Mouse (Mus musculus) cerebral cortex, adult 2 months (tissue): ENCODE results near the gene Otulinl.

Experiments
- WGBS: fragments of 180-500 bp; shearing (Covaris S2); methylation state at CpG from one replicate; pipeline ENCODE4 v1.1.7; 2018; 5-methylcytosine and 5-hydroxymethylcytosine counted together

Otulinl gene

GRCm38 (mm10) chr15:27681419-27682187 lies at the start of gene Otulinl:
Gene Otulinl (minus strand): TSS chr15:27681579.
- 1% methylated on average over 59 of the region's 59 CpGs for WGBS

GRCm38 (mm10) chr15:27726228-27726627 lies 44.8 kb upstream of the Otulinl start:
- 54% methylated on average over 6 of the region's 6 CpGs for WGBS

DNA sequence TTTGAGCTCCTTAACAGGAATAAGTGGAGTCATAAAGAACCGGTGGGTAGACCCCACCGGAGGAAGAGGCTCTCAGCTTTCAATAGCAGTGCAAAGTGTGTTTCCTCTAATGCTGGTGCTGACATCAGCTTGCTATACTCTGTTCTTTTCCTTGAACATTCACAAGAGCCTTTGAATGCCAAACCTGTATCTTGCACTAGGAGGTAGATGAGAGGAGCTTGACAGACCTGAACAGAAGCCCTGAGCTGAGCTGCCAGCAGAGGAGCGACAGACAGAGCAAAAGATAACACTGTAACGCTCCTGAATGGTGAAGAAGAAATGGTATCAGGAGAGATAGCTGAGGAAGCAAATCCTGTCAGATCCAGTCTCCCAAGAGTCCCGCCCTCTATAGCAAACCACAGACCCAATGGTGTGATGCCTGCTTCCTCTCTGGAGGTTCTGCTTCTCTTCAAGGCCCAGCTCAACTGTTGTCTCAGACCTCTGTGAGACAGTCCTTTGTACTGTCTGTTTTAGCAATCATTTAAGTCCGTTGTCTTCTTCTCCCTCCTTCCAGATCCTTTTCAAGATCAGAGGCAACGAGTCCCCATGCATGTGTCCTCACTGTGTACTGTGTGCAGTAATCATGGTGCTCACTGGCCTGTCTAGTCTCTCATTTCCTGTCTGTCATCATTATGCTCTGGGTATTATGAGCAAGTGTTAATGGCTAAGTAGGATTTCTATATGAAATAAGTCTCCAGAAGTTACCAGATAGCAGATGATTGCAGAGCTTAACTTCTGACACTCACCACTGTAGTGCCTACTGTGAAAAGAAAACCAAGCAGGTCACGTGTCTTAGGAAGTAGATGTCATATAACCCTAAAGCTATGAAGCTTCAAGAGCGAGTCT lies 43.7 kb upstream of the Otulinl start:
- 68% methylated on average over 9 of the region's 9 CpGs for WGBS

- WGBS: 70% methylated on average over 6 of the region's 6 CpGs
Observed at GRCm38 (mm10) chr15:27724298-27724697, 42.9 kb upstream of the Otulinl start.

- 59% methylated on average over 6 of the region's 6 CpGs for WGBS
Observed at GRCm38 (mm10) chr15:27723746-27724145, 42.4 kb upstream of the Otulinl start.

- WGBS: 89% methylated on average over 8 of the region's 8 CpGs
Observed at GRCm38 (mm10) chr15:27720297-27720696, 38.9 kb upstream of the Otulinl start.

GRCm38 (mm10) chr15:27718668-27719067 lies 37.3 kb upstream of the Otulinl start:
- WGBS: 85% methylated on average over 7 of the region's 7 CpGs

DNA sequence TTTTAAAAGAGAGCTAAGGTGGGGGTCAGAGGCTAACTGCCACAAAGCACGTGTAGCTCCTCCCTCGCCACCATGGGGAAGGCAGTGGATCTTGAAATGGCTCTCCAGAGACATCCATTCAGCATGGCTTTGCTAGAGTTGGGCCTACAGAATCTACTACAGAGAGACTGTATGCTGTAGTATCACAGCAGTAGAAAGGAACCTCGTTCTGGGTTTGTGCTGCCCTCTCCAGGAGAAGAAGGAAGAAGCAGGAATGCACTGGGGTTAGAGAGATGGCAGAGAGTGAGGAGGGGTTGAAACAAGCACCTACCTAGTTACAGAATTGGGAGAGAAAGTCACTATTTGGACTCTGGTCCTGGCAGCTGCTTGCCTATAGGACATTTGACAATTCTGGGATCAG lies 34.0 kb upstream of the Otulinl start:
- WGBS: 34% methylated on average over 3 of the region's 3 CpGs

DNA sequence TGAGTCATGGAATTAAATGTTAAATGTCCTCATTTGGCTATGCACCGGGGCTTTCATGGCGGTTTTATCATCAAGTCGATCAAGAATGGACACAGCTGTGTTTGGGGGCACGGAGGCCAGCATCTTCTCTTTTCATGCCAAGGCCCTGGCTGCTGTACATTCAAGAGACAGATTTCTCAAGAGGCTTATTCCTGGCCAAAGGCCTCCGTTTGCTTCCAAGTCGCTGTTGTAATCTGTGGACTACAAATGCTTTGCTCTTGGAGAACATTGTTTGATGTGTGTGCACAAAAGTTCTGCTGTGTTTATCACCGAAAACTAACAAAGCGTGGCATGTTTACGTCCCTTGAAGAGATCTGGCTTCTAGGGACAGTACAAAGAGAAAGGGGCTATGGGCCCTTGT lies 29.3 kb upstream of the Otulinl start:
- 76% methylated on average over 9 of the region's 9 CpGs for WGBS

DNA sequence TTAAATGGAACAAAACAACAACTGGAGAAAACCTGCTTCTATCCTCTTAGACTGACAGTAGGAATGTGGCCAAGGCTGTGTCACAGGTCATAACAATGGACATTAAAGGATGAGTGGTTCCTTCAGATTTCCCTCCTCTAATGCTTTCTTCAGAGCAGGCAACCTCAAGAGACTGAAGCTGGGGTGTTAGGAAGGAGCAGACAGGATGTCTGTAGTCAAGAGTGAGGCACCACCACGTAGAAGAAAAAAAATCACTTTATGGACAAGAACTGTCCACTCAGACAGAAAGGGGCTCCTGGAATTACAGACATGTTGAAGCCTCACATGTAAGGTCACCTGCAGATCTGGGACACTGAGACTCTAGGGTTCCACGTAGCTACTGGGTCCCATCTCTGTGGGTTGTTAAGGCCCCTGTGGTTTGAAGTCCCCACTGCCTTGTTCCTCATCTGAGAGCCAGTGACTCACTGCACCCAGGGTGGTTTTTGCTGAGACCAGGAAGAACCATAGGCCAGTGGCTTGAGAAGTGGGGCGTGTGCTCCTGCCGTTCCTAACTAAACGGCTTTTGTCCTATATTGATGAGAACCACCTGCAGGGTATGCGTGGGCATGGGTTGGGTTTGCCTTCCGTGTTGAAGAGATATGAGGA lies 27.7 kb upstream of the Otulinl start:
- WGBS: 80% methylated on average over 7 of the region's 7 CpGs

GRCm38 (mm10) chr15:27708499-27708898 lies 27.1 kb upstream of the Otulinl start:
- WGBS: 48% methylated on average over 3 of the region's 3 CpGs

- WGBS: 50% methylated on average over 1 of the region's 1 CpGs
Observed at GRCm38 (mm10) chr15:27702972-27703313, 21.6 kb upstream of the Otulinl start.

GRCm38 (mm10) chr15:27702031-27702971 lies 20.9 kb upstream of the Otulinl start:
- 24% methylated on average over 11 of the region's 11 CpGs for WGBS

DNA sequence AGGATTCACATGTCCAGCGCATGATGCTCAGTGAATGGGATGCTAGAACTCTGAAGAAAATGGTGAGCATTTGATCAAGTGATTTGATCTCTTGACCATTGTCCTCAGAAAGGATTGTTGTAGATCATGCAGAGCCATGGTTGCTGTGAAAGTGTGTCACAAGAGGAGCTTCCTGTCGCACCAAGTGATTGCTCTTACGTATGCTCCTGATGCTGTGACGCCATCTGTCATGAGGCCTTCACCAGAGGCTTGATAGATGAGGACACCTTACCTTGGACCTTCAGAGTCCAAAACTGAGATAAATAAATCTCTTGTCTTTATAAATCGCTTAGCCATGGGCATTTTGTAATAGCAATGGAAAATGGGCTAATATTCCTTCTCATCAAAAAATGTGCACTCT lies 16.3 kb upstream of the Otulinl start:
- WGBS: 98% methylated on average over 5 of the region's 5 CpGs

DNA sequence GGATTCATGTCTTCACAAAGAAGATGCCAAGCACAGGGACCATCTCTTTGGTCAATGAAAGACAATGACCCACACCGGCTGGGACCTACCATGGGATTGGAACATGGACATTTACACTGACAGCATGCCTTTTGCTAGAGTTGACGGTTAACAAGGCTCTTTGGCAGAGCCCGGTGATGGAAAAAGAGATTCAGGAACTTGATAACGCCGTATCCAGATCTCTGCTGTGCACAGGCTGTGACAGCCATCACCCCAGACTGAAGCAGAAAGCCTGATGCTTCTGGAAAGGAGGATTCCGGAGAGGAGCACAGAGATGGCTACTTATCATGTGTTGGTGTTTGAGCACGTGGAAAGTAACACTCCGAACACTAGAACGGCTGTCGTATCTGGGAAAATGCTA lies 11.9 kb upstream of the Otulinl start:
- WGBS: 91% methylated on average over 10 of the region's 10 CpGs

- WGBS: 75% methylated on average over 7 of the region's 7 CpGs
Observed at GRCm38 (mm10) chr15:27692161-27692560, 10.8 kb upstream of the Otulinl start.

DNA sequence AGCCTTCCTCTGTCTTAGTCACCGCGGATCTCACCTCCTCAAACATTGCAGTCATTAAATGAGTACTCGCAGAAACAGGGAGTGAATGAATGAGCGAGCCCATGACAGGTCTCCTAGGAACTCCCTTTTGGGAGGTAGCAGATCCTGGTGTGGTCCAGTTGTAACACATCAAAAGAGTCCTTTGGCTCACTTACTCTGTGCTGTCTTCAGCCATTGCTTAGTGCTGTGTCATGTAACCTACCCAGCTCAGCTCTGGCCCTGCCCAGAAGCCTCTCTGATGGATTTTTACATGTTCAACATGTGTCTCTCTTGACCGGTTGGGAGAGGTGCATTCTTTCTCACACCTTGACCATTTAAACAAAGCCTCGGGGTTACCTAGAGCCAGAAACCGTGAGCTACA lies 9.8 kb upstream of the Otulinl start:
- 80% methylated on average over 7 of the region's 7 CpGs for WGBS

DNA sequence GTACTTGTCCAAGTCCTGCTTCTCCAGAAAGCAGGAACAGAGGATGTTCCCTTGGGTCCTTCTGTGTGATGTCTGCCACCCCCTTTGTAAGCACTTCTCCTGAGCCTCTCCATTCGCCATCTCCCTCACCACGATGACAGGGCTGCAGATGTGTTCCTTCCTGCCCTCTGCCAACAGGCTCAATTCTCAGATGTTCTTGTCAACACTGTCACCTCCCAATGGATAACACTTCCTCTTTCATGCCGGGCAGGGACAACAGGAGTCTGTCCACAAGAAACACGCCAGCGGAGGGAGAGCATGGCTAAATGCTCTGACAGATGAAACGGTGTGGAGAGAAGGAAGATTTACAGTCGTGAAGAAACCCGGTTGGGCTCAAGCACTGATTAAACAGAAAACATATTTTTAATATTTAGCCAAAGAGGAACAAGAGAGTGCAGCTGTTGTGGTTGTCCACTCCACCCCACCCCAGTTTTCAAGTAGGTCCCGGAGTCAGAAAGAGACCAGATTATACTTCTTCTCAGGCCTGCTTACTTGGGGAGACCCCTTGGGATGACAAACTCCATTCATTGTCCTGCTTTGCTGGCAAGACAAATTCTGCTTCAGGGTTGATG lies 6.8 kb upstream of the Otulinl start:
- WGBS: 75% methylated on average over 9 of the region's 9 CpGs

DNA sequence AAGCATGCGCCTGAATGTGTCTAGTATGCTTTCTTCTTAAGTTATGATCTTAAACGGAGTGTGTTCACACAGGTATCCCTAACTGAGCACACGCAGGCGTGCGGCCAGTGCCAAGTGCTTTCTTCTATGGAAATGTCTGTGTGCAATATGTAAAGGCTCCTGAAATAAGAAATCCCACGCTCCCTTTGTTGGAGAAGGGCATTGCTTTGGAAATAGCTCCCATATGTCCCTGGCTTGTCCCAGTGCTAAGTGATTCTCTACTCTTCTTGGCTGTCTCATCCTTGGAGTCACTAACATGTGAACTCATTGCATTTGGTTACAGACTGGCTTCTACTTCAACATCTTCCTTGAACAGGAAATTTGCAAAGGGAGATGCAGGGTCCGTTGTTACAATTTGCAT lies 3.4 kb upstream of the Otulinl start:
- WGBS: 45% methylated on average over 7 of the region's 7 CpGs

DNA sequence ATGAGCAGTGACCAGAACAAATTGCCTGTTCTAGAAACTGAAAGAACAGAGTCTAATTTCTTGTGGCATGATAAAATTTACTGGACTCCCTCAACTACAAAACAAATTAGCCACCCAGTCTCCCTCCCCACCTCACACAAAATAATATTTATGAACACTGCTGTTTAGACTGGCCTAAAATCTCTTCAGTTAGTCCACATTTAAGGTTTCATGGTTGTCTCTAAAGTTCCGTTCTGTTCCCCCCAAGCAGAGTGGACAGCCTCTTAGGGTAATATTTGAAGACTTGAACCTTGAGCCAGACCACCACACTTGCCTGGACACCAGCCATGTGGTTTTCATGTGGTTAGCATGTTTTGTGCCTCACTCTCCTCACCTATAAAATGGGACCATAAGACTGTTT lies 1.8 kb upstream of the Otulinl start:
- 98% methylated on average over 1 of the region's 1 CpGs for WGBS

GRCm38 (mm10) chr15:27682619-27683018 lies 1.2 kb upstream of the Otulinl start:
- WGBS: 68% methylated on average over 9 of the region's 9 CpGs
